Mouse (Mus musculus) intestine, embryonic 15.5 days (tissue): ENCODE results near the gene Gm5346. TPM values are rescaled to one million over a fixed set of nuclear protein-coding genes. Genes with fewer than 3 reads are reported as not detected.
"Not testable (repeated sequence)": the region's sequence is repeated elsewhere in the genome, so short reads cannot be mapped to it uniquely, and the experiment has no call there.

ENCODE experiments used
- ATAC-seq: fragments of 200-750 bp; cut with Nextera tagmentation; 2 replicates; pipeline ENCODE4 v1.8.0; 2017; ENCODE audit warnings: moderate TSS enrichment, moderate library complexity
- H3K27ac ChIP-seq: fragments of 300-500 bp; sonication (generic); 2 replicates; pipeline ENCODE4 v1.5.1; 2015; ENCODE audit warnings: mild to moderate bottlenecking, inconsistent platforms
- H3K27me3 ChIP-seq: fragments of 300-500 bp; sonication (generic); replicated peaks from 2 replicates; pipeline ENCODE4 v1.6.1; 2015; ENCODE audit warnings: inconsistent platforms
- H3K36me3 ChIP-seq: fragments of 300-500 bp; sonication (generic); 2 replicates; pipeline ENCODE4 v1.6.1; 2015; ENCODE audit warnings: inconsistent platforms
- H3K4me1 ChIP-seq: fragments of 300-500 bp; sonication (generic); replicated peaks from 2 replicates; pipeline ENCODE4 v1.6.1; 2015; ENCODE audit warnings: inconsistent platforms
- H3K4me2 ChIP-seq: fragments of 300-500 bp; sonication (generic); replicated peaks from 2 replicates; pipeline ENCODE4 v1.6.1; 2015; ENCODE audit warnings: mild to moderate bottlenecking, inconsistent platforms
- H3K4me3 ChIP-seq: fragments of 300-500 bp; sonication (generic); replicated peaks from 2 replicates; pipeline ENCODE4 v1.5.1; 2015; ENCODE audit warnings: inconsistent platforms
- H3K9ac ChIP-seq: fragments of 300-500 bp; sonication (generic); 2 replicates; pipeline ENCODE4 v1.6.1; 2015; ENCODE audit warnings: inconsistent platforms
- H3K9me3 ChIP-seq: fragments of 300-500 bp; sonication (generic); 2 replicates; pipeline ENCODE4 v1.6.1; 2016; ENCODE audit warnings: inconsistent platforms
- WGBS: fragments of 180-500 bp; shearing (Covaris S2); methylation state at CpG from one replicate; pipeline ENCODE4 v1.1.7; 2015; 5-methylcytosine and 5-hydroxymethylcytosine counted together
- polyA plus RNA-seq: library from polyadenylated mRNA; unstranded; fragments of >200 nt; fragmentation: Nextera tagmentation; extraction: Ambion mirVana; gene quantifications from 2 replicates; pipeline ENCODE4 v1.2.1, GENCODE M21; 2015

Gm5346 gene
- polyA plus RNA-seq = not detected in 2 replicates

DNA sequence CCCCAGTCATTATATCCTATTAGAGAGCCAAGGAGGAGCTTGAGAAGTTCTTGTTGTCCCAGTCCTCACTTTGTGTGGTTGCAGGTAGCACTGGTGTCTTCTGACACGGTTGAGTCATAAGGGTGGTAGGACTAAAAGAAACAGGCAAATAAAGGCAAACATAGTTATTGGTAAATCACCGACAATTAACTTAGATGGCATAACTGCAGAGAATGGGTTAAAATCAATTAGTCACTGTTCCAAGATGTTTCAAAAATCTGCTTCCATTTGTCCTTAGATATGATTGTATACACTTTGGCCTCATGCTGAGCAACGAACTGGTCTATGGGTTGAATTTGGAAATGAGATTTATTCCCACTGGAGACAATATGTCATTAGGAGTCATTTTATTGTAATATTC lies at the start of gene Gm5346:
Gene Gm5346 (minus strand): TSS at position 101 of the 400 bp plus-strand sequence.
- Histone ChIP-seq H3K9ac (no peak within 1 kb of the TSS), H3K36me3 (no peaks in the 10 kb centered on the region), H3K4me3 (no peak within 1 kb of the TSS), H3K9me3 (no peaks in the 10 kb centered on the region), H3K4me1 (no peaks in the 10 kb centered on the region), H3K27me3 (no peaks in the 10 kb centered on the region), H3K27ac (no peak within 1 kb of the TSS), H3K4me2 (no peak within 1 kb of the TSS)
- no peak for ATAC-seq
- WGBS = 84% methylated on average over 3 of the region's 3 CpGs

DNA sequence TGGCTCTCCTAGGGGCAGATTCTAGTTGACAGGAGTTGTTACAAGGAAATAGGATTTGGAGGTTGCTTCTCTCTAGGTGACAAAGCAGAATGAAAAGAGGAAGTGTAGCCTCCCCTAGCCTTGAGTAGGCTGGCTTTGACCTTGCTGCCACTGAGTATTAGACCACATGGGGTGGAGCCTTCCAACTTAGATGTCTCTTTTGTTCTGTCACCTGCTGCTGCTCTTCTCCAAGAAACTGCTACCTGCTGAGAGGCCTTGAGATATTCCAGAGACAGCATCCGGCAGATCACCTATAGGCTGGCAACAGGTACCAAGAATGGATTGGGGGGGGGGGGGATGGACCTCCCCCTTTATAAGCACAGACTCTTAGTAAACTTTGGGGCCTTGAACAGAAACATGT lies 11.0 kb downstream of the Gm5346 start:
- WGBS = 94% methylated on average over 1 of the region's 1 CpGs

DNA sequence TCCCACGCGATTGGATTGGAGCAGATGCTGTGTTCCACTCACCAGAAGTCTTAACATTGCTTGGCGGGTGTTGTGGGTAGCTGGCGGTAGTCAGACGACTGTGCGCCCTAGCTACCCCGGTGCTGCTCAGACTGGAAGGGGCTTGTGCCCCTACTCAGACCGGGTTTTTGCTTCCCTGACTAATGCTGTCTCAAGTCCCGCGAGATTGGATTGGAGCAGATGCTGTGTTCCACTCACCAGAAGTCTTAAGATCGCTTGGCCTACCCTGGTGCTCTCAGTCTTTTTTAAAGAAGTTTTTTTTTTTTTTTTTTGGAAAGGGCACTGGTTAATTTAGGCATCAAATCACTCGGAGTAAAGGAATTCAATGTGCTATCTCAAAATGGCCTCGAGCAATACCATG lies 23.4 kb downstream of the Gm5346 start:
- H3K4me1 ChIP-seq, H3K27ac ChIP-seq, H3K36me3 ChIP-seq, H3K27me3 ChIP-seq, H3K9me3 ChIP-seq, H3K4me3 ChIP-seq, H3K9ac ChIP-seq, H3K4me2 ChIP-seq, ATAC-seq: not testable (repeated sequence)
- WGBS = 81% methylated on average over 13 of the region's 13 CpGs

More for the DNA sequence above, 11.0 kb downstream of the Gm5346 start:
- no peaks in the 10 kb centered on the region for H3K36me3 ChIP-seq
- ATAC-seq = no peak
- no peaks in the 10 kb centered on the region for H3K9me3 ChIP-seq
- no peak overlapping the region for H3K9ac ChIP-seq
- no peaks in the 10 kb centered on the region for H3K4me1 ChIP-seq
- H3K27ac ChIP-seq = no peak overlapping the region
- no peak overlapping the region for H3K4me3 ChIP-seq
- no peak overlapping the region for H3K4me2 ChIP-seq
- no peaks in the 10 kb centered on the region for H3K27me3 ChIP-seq

DNA sequence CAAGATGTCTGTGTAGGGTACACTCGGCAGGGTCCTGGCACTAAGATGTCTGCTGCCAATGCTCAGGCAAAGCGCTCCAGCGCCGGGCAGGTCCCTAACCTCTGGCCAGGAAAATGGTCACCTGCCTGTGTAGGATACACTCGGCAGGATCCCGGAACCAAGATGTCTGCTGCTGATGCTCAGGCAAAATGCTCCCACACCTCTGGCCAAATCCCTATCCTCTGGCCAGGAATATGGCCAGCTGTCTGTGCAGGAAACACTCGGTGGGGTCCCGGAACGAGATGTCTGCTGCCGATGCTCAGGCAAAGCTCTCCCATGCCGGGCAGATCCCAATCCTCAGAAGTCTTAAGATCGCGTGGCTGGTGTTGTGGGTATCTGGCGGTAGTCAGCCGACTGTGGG lies 23.9 kb downstream of the Gm5346 start:
- WGBS = 93% methylated on average over 15 of the region's 15 CpGs
- H3K4me3 ChIP-seq, H3K27ac ChIP-seq, H3K4me1 ChIP-seq, H3K27me3 ChIP-seq, H3K9ac ChIP-seq, H3K9me3 ChIP-seq, H3K4me2 ChIP-seq, H3K36me3 ChIP-seq, ATAC-seq: not testable (repeated sequence)

DNA sequence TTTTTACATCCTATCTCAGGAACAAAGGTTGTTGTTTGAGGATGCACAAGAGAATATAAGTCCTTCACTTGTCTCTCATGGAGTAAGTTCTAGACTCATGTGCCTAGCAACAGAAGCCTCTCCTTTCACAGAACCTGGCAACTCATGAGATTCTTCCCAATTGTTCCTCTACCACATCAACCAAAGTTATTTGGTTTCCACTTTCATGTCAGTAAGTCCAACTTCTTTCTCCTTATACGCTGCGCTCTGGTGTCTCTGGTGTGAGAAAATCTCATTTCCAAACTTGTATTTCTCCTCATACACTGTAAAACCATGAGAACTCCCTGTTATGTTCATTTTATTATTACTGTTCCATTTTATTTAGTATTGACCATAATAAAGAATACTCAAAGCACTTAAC lies 50.5 kb downstream of the Gm5346 start, which contains the start of gene Adam26a:
Gene Adam26a (minus strand): TSS at position 101 of the 400 bp plus-strand sequence.
- H3K27me3 ChIP-seq, H3K4me3 ChIP-seq, ATAC-seq, H3K27ac ChIP-seq, H3K4me2 ChIP-seq, H3K9ac ChIP-seq, H3K4me1 ChIP-seq, H3K9me3 ChIP-seq, H3K36me3 ChIP-seq: not testable (repeated sequence)
- WGBS = 97% methylated on average over 2 of the region's 2 CpGs

Other genes with a start within 250 kb of the Gm5346 start
- gene Adam26b, start 99.2 kb downstream of the Gm5346 start, polyA plus RNA-seq = not detected in 2 replicates
- not detected in 2 replicates for gene Adam26a, start 50.6 kb downstream of the Gm5346 start, polyA plus RNA-seq
- gene Adam34, start 82.8 kb upstream of the Gm5346 start, polyA plus RNA-seq = not detected in 2 replicates